Mouse (Mus musculus): ENCODE data around the gene Dip2b.

DNA sequence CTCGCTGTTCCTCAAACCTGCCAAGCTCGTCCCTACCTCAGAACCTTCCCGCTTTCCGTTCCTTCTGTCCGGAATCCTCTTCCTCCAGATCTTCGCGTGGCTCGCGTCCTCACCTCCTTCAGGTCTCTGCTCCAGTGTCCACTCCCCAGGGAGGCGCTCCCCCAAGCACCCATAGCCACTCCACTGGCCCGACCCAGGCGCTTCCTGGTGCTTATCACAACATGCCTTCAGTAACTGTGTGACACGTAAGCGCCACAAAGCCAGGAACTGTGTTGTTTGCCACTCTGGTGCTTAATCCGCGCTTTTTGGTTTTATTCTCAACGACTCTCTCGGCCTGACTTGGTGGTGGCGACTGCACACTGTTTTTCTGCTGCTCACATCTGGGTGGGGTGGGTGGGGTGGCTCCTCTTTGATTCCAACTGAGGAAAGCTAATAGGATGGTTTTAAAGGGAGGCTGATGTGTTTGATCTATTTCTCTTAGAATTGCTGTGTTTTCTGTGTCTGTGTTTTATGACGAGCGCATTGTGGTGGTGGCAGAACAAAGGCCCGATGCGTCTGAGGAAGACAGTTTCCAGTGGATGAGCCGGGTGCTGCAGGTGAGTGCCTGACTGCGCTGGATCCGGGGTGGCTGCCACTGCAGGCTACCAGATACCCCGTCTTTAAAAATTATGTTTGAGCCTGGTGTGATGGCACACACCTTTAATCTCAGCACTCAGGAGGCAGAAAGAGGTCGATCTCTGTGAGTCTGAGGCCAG lies 144.2 kb downstream of the Dip2b start:
- TF ChIP-seq CTCF (IDR thresholded peaks at IDR 0.05; ENCODE audit: low read depth, low read length) (no peak), POLR2A (IDR thresholded peaks at IDR 0.05; ENCODE audit: insufficient read depth, low read length) (no peak)

All from ES-Bruce4 (cell line).